Mouse (Mus musculus): ENCODE measurements around the gene Fam234b.

The Fam234b gene

DNA sequence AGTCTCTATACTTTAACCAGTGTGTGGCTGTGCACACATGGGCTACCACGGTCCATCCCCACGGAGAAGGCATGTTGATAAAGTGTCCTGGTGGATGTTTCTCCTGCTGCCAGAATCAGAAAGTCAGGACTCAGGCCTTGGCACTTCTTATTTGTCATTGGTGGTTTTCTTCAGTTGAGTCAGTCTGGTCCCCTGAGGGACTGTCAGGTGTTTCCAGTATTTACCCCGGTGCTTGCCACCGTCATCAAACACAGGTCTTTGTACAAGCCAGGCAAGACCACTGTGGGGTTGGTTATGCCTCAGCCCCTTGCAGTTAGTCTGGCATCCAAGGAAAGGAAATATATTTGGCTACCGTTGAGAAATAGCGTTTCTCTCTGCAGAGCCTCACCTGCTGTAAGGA is 32.8 kb downstream of the Fam234b start:
- DNase-seq = no peak

DNA sequence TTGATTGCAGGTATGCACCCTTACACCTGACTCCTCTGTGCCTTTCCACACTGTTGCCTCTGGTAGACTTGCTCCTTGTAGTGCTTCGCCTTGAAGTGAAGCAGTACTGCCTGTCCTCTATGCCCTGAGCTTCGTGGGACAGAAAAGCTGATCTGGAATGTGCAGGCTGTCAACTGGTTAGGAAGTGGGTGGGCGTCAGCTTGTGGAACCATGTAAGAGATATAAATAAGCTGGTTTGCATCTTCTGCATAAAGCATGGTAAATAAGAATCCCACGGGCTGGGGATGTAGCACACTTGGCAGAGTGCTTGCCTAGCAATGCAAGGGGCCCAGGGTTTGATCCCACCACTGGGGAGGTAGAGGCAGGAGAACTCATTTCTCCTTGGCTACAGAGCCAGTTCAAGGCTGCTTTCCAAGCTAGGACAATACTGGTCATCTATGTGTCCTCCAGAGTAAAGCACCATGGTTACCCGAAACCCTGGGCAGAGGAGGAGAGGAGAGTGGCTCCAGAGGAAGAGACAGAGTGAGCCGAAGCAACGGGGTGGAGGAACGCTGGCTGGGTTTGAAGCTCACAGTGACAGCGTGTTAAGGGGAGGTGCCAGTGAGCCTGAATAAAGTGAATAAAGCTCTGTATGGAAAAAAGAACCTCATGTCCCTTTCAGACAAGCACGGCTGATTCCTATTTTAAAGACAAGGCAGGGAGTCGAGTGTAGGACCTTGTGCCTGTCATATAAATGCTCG is 34.8 kb downstream of the Fam234b start:
- no peak for DNase-seq

DNA sequence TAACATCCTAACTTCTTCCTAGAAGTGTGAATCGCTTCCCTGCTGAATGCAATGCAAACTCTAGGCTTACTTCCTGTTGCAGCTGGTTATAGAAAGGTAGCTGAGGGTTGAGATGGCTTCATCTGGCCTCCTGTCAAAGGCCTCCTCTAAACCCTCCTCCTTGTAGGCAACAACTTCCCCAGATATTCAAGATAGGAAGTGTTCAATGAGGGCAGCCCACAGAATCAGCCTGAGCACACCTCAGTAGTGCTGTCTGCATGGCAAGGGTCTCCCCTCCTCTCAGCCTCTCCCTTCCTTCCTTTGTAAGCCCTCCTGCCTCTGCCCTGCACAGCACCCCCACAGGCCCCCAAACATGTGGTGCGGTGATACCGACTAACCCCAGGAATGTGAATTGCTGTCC is 38.0 kb downstream of the Fam234b start:
- no peak for DNase-seq

DNA sequence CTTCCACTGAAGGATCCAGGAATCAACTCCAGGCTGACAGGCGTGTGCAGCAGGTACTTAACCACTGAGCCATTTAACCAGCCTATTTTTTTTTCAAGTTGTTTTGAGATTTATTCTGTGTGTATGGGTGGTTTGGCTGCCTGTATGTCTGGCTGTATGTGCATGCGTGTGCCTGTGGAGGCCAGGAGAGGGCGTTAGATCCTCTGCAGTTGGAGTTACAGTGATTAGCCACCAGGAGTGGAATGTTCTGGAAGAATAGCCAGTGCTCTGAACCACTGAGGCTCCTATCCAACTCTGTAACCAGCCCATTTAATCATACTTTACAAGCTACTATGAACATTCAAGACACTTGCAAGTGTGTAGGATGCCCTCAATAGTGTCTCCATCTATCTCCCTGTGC is 38.8 kb downstream of the Fam234b start:
- DNase-seq = no peak

DNA sequence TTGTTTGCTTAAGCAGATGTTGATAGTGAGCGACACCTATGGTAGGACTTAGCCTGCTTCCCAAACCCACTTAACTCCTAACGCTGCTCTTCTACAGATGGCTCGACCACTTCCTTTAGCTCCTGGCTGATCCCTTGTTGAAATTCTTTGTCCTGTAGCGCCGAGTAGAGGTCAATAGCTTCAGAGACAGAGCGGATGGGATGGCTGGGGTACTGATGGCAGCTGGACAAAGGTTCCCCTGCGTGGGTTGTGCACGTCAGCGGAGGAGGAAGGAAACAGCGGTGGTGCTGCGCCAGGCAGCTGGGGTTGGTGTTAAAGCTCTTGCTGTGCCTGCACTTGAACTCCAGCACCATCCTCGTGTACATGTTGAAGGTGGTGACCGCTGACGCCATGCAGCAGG is 39.5 kb downstream of the Fam234b start:
- DNase-seq = peak; percentile 23 to 27

DNA sequence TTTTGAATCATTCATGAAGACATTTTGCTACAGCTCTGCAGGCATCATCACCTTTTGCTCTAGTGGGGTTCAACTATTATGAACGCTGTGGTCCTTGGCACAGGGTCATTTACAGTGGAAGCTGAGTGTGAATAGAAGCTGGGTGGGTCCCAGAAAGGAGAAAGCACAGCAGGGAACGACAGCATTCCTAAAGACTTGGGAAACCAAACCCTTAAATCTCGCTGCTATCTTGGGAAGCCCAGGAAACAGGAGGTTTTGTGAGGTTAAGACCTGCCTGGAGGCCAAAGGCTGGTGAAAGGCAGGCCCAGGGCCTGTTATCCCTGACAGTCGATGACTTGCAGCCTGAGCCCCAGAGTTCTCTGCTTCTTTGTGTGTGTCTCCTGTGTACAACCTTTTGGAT is 40.4 kb downstream of the Fam234b start:
- no peak for DNase-seq

DNA sequence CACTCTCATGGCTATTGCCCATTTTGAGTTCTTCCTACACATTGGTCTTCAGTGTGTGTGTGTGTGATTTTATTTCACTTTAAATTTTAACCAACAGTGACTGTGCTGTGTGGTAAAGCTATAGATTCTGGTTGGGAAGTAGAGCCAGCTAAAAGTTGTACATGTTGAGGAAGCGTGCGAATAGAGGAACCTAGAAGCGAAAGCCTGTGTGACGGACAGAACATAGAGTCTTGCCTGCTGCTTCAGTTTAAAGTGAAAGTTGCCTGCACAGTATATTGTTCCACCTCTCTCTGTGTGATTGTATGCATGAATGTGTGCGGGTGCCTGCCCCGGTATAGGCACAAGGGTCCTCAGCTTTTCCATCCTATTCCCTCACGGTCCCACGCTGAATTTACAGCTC is 42.6 kb downstream of the Fam234b start:
- DNase-seq = no peak

DNA sequence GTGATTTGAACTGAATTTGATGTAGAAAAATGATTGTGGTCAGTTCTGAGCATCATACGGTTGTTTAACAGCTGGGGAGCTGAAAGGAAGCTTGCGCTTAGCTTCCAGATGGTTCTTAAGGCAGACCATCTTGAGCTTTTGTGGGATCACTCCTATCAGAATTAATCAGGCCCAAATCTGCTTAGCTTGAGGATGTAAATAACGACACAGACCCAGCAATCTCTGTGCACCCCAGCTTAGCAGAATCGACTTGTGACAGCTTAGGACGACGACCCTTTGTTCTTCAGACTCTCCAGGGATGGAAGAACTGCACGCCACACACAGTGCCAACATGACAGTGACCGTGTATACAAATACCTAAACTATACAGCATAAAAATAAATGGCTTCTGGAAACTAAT is 47.8 kb downstream of the Fam234b start:
- DNase-seq = no peak

DNA sequence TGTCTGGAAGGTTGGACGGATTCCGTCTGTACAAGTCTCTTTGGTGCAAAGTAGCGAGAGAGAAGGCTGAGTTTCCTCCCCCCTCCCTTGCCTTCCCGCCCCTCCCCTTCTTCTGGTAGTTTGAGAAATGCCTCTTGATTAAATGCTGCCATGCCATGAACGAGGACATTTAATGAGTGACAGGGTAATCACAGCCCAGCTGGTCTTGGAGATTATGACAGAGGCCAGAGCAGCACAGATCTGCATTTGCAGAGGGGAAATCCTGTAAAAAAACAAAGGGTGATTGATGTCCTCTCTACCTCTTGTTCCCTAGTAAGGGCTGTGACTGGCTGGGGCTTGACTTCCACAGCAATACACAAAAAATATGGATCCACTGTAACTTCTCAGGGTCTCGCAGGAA is 50.1 kb downstream of the Fam234b start:
- no peak for DNase-seq

DNA sequence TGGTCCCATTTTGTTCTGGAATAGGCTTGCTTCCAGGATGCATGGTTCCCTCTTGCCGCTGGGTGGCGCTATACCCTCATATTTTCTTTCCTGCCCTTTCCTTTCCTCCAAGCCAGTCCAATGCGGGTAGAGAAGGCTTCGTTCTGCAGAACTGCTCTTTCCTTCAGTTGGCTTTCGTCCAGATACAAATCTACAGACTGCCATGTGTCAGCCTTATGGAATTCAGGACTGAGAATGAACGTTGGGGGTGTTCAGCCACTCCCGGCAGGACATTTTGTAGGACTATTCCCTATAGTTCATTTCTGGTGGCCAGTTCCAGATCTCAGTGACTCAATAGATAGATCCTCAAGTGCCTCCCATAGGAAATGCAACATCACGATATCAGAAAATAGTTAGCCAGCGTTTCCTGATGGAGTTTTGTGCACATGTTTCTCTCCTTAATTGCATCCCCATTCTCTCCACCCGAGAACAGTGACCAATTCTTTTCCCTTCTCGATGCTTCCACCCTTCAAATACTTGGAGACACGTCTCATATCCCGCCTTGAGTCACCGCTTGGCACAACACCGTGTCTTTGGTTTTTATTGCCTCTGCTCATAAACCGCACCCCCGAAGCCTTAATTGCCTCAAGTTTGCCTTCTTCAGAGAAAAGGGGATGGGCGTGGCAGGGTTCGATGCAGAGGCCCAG is 52.2 kb downstream of the Fam234b start:
- DNase-seq = peak; percentile 71 to 81

DNA sequence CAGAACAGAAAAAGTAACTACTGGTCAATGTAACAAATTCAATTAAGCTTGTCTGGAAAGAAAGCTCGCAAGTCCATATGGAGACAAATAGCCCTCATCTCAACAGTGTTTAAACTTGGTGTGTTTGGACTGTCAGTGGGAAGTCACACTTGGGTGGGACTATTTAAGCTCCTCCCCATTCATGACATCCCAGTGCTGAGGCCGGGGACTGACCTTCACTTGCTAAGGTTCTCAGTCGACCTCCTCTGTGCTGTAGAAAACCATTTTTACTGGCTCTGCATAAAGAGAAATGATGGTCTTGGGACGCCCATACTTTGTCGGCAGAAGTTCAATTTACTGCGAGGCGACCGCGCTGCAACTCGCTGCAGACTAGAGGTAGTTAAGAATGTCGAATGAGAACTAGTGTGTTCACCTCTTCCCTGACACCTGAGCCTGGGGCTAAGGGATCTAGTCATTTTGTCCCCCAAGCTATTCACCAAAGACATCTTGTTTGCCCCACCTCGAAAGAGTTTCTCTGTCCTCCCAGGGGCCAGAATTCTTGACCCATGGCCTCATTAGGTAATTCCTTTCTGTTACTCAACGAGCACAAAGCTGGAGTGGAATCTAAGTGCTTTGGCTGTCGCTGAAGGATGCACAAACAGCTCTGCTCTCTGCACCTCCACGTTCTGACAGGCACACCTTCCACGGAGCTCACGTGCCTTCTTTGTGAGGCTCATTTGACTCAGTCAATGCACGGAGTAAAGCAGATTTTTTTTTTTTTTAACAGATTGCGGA is 53.3 kb downstream of the Fam234b start:
- peak; percentile 67 to 83 for DNase-seq

DNA sequence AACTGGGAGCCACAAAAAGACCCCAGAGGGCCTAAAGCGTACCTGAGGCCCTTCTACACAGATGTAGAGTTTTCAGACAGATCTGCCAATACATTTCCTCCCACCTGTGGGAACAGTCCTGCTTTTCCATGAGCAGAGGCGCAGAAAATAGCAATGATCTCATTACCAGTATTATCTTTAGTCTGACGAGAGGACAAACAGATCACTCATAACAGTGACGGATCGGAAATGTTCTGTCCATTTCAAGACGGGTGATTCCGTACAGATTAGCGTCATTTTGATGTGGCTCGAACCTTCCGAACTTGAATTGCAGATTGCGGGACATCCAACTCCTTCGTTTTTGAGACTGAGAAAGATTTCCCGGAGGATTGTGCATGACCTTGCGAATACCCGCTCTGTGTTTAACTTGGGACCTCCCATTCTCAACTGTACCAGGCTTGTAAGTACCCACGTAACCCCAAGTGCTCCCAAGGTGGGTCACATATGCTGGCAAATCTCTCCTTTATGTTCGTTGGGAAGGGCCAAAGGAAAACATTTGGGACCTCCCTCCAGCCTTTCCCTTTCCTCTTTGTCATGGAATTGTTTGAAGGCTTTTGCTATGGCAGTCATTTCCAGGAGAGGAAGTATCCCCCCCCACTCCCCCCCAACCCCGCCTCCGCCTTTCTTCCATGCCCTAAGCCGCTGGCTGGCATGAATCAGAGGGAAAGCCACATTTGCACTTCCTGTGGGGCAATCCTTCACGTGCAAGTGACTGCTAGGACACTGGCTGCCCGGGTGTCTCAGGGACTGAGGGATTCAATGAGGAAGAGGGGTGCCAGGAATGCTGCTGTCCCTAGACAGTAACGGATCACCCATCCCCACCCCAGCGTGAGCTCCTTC is 54.3 kb downstream of the Fam234b start:
- peak in 1 of 2 experiments; percentile 35 for DNase-seq

DNA sequence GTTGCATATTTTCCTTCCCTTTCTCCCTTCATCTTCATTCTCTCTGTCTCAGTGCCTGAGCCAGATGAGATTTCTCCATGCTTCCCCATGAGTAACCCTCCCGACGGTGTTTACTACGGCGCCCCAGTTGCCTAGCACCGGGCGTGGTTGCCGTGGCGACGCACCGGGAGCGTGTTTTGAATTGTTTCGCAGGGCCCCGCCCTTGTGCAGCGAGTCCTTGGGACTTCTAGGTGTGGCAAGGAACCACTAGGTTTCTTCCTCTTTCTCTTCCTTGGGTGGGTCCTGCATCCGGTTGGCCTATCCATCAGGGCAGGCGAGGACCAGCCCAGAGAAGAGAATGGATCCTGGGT is 54.9 kb downstream of the Fam234b start:
- DNase-seq = peak; percentile 93 to 96

DNA sequence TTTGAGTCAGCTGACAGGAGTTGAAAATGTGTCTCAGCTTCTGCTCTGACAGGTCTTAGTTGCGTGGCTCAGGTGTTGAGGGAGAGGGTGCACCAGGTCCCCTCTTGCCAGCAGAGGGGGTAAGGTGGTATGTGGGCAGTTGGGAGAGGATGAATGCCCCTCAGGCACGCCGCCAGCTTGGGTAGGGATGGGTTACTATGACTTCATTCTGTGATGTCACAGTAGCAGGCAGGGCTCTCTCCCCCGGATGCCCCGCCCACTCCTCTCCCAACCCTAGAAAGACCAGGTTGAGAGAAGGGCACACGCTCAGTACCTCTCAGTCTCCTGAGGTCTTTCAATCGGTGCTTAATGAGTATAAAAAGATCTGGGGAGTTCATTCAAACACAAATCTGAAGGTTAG is 56.4 kb downstream of the Fam234b start, which contains the start of gene Gsg1:
Gene Gsg1 (minus strand): TSS at position 199 of the 400 bp plus-strand sequence.
- DNase-seq = peak in 1 of 2 experiments; percentile 26

DNA sequence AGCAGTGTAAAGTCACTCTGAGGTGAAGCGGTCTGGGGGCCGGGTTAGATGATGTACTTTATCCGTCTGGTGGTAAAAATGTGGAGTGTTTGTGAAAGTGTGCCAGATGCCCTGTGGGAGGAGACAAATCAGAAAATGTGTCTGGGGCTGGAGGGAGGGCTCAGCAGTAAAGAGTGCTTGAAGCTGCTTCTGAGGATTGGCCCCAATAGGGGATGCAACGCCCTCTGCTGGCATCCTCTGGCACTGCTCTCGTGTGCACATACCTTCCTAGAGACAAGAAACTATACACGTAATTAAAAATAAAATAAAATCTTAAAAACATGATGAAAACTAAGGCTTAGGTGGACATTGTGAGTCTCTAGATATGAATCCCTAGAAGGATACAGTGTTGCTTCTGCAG is 62.7 kb downstream of the Fam234b start:
- DNase-seq = no peak

DNA sequence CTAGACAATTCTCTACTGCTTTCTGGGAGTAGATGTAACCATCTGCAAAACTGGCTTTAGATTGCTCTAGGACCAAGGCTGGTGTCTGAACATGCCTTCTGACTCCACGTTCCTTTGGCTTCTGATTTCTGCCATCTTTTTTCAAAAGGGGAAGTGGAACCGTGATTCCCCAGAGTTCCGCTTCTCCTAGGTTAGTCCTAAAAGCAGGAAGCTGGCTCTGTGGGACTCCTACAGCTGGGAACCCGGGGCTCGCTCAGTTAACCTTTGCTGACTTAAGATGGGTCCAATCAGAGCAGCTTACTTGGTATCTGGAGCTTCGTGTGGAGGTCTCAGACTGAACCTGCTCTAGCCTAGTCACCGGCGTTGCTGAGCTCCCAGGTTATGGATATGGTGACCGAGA is 63.3 kb downstream of the Fam234b start:
- DNase-seq = no peak

DNA sequence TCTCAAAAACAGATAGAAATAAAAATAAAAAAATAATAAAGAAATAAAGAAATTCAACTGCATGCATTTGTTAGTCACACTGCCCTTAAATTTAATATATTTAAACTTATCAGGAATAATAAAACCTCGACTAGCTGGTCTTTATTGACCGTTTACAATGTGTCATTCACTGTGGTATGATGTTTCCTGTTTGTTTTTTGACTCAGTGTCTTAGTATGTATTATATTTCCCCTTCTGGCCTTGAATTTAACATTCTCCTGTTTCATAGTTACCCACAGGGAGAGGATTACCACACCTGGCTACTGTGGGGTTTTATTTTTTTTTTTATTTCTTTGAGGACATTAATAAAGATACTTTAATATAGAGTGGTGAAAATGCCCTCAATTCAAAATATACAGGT is 64.8 kb downstream of the Fam234b start:
- no peak for DNase-seq

DNA sequence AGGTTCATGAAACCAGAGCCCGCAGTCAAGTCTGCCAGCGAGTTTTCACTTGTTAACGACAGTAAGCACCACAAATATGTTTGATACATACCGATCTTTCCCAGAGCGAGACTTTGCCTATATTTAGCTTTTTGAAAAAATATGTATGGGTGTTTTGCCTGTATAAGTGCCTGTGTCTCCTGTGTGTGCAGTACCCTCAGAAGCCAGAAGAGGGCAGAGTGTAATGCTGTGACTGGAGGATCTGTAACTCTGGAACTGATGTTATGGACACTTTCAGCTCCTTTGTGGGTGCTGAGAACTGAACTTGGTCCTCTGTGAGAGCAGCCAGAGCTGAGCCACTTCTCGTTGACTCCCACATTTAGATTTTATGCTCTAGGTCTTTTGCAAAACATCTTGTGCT is 66.4 kb downstream of the Fam234b start:
- no peak for DNase-seq

DNA sequence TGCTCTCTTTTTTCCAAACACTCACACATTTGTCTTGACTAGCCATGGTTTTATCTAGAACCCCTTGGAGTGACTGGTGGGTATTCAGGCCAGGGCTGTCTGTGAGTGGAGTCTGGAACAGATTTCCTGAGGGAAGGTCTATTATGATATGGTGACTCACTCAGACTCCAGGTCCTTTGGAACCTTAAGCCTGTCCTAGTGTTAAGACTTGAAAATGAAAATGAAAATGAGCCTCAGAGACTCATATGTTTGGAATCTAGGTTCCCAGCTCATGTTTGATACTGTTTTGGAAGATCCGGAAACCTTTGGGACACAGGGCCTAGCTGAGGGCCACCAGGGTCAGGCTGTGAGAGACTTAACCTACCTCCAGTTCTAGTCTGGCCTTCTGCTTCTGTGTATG is 68.3 kb downstream of the Fam234b start:
- DNase-seq = no peak

DNA sequence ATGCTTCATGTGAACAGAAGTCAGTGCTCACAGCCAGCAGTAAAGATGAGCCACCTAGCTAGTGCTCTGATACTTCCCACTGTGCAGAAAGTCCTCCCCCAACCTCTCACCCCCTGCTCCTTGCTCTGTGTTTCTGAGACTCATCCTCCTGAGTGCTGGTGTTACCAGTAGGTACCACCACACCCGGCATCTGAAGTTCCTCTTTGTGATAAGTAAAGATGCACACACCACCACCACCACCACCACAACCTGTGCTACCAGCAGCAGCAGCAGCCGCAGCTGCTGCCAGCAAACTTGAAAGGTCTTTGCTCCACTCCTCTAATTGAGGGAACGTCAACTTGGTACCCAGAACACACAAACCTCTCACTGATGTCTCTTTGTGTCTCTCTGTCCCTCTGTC is 69.4 kb downstream of the Fam234b start:
- DNase-seq = no peak

DNA sequence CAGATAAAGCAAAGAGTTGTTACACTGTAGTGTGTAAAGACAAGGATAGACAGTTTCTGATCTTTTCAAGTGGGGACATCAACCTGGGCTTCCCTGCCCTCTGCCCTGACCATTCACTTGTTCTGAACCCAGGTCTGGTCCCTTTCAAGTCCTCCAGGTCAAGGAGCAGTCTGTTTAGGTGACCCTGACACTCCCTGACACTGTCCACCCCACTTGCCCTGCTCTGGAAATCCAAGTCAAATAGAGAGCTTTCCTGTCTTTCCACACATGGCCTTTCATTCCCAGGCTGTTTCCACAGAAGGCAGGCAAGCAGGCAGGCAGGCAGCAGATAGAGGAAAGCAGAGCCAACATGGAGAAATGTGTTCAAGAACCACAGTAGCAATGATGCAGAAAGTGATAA is 70.6 kb downstream of the Fam234b start:
- no peak for DNase-seq

DNA sequence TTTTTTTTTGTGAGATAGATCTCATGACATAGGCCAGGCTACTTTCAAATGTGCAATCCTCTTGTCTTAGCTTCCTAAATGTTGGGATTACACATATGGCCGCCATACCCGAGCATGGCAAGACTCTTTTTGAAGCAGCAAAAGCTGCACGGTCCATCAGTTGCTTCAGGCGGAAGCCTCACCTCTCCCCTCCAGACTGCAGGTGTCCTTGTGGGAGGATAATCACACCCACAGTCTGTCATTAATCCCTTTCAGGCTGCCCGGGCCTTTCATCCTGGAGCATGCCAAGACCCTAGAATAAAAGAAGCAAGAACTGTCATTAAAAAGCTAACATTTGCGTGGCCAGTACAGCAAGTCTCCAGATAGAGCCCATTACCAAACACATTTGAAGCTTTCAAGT is 71.8 kb downstream of the Fam234b start:
- no peak for DNase-seq

DNA sequence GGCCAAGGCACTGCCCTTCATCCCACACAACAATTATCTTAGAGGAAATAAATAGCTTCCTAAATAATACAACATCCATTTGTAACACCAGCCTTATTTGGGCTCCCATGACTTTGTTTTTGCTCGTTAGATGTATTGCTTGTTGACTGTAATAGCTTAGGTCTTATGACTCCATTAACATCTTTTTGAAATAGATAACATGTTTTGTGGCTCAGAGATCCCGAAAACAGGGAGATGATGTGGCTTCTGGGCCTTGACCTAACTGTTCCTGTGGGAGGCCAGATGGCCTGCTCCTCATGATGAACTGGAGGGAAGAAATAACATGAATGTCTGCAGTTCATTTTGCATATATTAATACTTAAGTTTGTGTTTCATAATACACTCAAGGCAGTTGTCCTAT is 74.0 kb downstream of the Fam234b start:
- no peak for DNase-seq

Measured in lung, adult 18-20 months (tissue).